Mouse (Mus musculus): ENCODE data around the gene Plcl1.

- TF ChIP-seq POLR2A (IDR thresholded peaks at IDR 0.05; ENCODE audit: borderline replicate concordance, insufficient read depth, low read length) (no peak), CTCF (IDR thresholded peaks at IDR 0.05; ENCODE audit: borderline replicate concordance, insufficient read depth, low read depth, low read length) (no peak)
Observed at GRCm38 (mm10) chr1:55600496-55600895, 194.8 kb downstream of the Plcl1 start.

Data from cerebellum, adult 2 months (tissue).